Mouse (Mus musculus): ENCODE measurements around the gene Gsdmc4. TPM values are rescaled to one million over a fixed set of nuclear protein-coding genes. Genes with fewer than 3 reads are reported as not detected.

Gene Gsdmc4
- total RNA-seq, 2 experiments from 2014 or later = not detected

Other genes starting within 250 kb of the Gsdmc4 start
- not detected for gene Gsdmc2, start 67.1 kb downstream of the Gsdmc4 start, total RNA-seq (2021)
- gene Gsdmc3, start 33.7 kb downstream of the Gsdmc4 start, total RNA-seq (2021) = not detected
- gene Fam49b, start 148.2 kb upstream of the Gsdmc4 start, total RNA-seq (2021) = 10 to 100 TPM; 22.9 to 25.8 TPM

Data from heart, postnatal 36 days (tissue).